Mouse (Mus musculus) lung, postnatal 0 days (tissue): ENCODE data around the gene Agfg1.

Source experiments
- CTCF ChIP-seq: IDR thresholded peaks from 2 replicates; pipeline ENCODE4 v1.5.1; 2016; ENCODE audit warnings: antibody characterized with exemption, mild to moderate bottlenecking
- EP300 ChIP-seq: IDR thresholded peaks from 2 replicates; pipeline ENCODE4 v1.6.1; 2016; ENCODE audit warnings: antibody characterized with exemption, mild to moderate bottlenecking, control low read depth

- no peak for TF ChIP-seq CTCF
- TF ChIP-seq EP300, result no peak
These were observed 35.2 kb upstream of the Agfg1 start for GRCm38 (mm10) chr1:82804059-82804458.
